Mouse (Mus musculus) C2C12 (cell line): ENCODE measurements around the gene Clip2. TPM values are rescaled to one million over a fixed set of nuclear protein-coding genes. Genes with fewer than 3 reads are reported as not detected.

Experiments used
- H3K27me3 ChIP-seq: one replicate; pipeline ENCODE4 v1.6.1; 2011; ENCODE audit not compliant: control insufficient read depth, insufficient read depth, insufficient read length
- H3K36me3 ChIP-seq: one replicate; pipeline ENCODE4 v1.6.1; 2011; ENCODE audit not compliant: control insufficient read depth, insufficient read depth
- H3K4me3 ChIP-seq: one replicate; pipeline ENCODE4 v1.5.1; 2011; ENCODE audit warnings: mild to moderate bottlenecking, control low read depth; ENCODE audit not compliant: poor library complexity, insufficient read depth, severe bottlenecking
- H3K79me2 ChIP-seq: one replicate; pipeline ENCODE4 v1.6.1; 2011; ENCODE audit not compliant: control insufficient read depth, insufficient read depth
- H3K79me3 ChIP-seq: one replicate; pipeline ENCODE4 v1.6.1; 2011; ENCODE audit warnings: low read depth, control low read depth
- H3ac ChIP-seq: one replicate; pipeline ENCODE3; 2011; ENCODE audit warnings: low read depth; ENCODE audit not compliant: control insufficient read depth, insufficient read length
- CEBPB ChIP-seq: IDR thresholded peaks from one replicate; pipeline ENCODE4 v1.6.1; 2011; ENCODE audit warnings: low read depth, mild to moderate bottlenecking, control low read depth, moderate library complexity
- CTCF ChIP-seq: IDR thresholded peaks from one replicate; pipeline ENCODE4 v1.5.1; 2011; ENCODE audit not compliant: control insufficient read depth, insufficient read depth, insufficient read length
- FOSL1 ChIP-seq: IDR thresholded peaks from one replicate; pipeline ENCODE4 v1.8.0; 2011; ENCODE audit warnings: mild to moderate bottlenecking, low read length; ENCODE audit not compliant: poor library complexity, insufficient read depth, severe bottlenecking
- MAX ChIP-seq: IDR thresholded peaks from one replicate; pipeline ENCODE4 v1.6.1; 2011; ENCODE audit warnings: mild to moderate bottlenecking, control low read depth
- MYOD1 ChIP-seq: IDR thresholded peaks from one replicate; pipeline ENCODE4 v1.6.1; 2011; ENCODE audit warnings: low read depth; ENCODE audit not compliant: control insufficient read depth, insufficient read length
- MYOG ChIP-seq: IDR thresholded peaks from one replicate; pipeline ENCODE4 v1.6.1; 2011; ENCODE audit not compliant: control insufficient read depth, insufficient read length; ENCODE audit errors: extremely low read depth
- USF1 ChIP-seq: IDR thresholded peaks from one replicate; pipeline ENCODE4 v1.6.1; 2011; ENCODE audit warnings: low read depth, mild to moderate bottlenecking, control low read depth, moderate library complexity
- polyA plus RNA-seq: library from polyadenylated mRNA; unstranded; fragments of >200 nt; fragmentation: generic; extraction: Trizol; gene quantifications from one replicate; pipeline ENCODE4 v1.2.1, GENCODE M21; 2012; ENCODE audit warnings: missing spikeins

Gene Clip2
- polyA plus RNA-seq, 1 experiment, result 15.7 TPM

- H3K79me2 ChIP-seq, result no peaks in the 10 kb centered on the region
- peaks cover 3% of the 10 kb centered on the region for H3K36me3 ChIP-seq
- no peak overlapping the region for H3K4me3 ChIP-seq
- H3K27me3 ChIP-seq, result no peaks in the 10 kb centered on the region
- no peak for TF ChIP-seq MYOG
- no peak for TF ChIP-seq MAX
- no peak for TF ChIP-seq CTCF
- TF ChIP-seq CEBPB, result no peak
- H3ac ChIP-seq, result no peak overlapping the region
- no peaks in the 10 kb centered on the region for H3K79me3 ChIP-seq
Measured at GRCm38 (mm10) chr5:134528488-134528887, 23.7 kb downstream of the Clip2 start.

- no peak overlapping the region for H3ac ChIP-seq
- no peaks in the 10 kb centered on the region for H3K79me2 ChIP-seq
- H3K36me3 ChIP-seq, result peaks cover 8% of the 10 kb centered on the region
- TF ChIP-seq MYOD1 (no peak), MYOG (no peak), USF1 (no peak), FOSL1 (no peak), CTCF (no peak), CEBPB (no peak)
- no peaks in the 10 kb centered on the region for H3K27me3 ChIP-seq
- no peaks in the 10 kb centered on the region for H3K79me3 ChIP-seq
- H3K4me3 ChIP-seq, result no peak overlapping the region
Measured at GRCm38 (mm10) chr5:134525971-134526711, 26.1 kb downstream of the Clip2 start.

- H3K36me3 ChIP-seq, result peaks cover 8% of the 10 kb centered on the region
- H3K79me2 ChIP-seq, result no peaks in the 10 kb centered on the region
- H3K79me3 ChIP-seq, result no peaks in the 10 kb centered on the region
- H3K27me3 ChIP-seq, result no peaks in the 10 kb centered on the region
- H3ac ChIP-seq, result no peak overlapping the region
- H3K4me3 ChIP-seq, result no peak overlapping the region
- TF ChIP-seq FOSL1, result no peak
- TF ChIP-seq MAX, result no peak
- TF ChIP-seq USF1, result no peak
- TF ChIP-seq MYOG, result no peak
- TF ChIP-seq CEBPB, result no peak
- TF ChIP-seq CTCF, result no peak
- no peak for TF ChIP-seq MYOD1
Measured at GRCm38 (mm10) chr5:134523728-134524127, 28.5 kb downstream of the Clip2 start.

- no peak overlapping the region for H3K4me3 ChIP-seq
Measured at GRCm38 (mm10) chr5:134522524-134522923, 29.7 kb downstream of the Clip2 start.

GRCm38 (mm10) chr5:134521806-134522205 is 30.4 kb downstream of the Clip2 start:
- Histone ChIP-seq H3ac (no peak overlapping the region), H3K27me3 (no peaks in the 10 kb centered on the region), H3K4me3 (no peak overlapping the region), H3K79me3 (no peaks in the 10 kb centered on the region), H3K36me3 (peaks cover 8% of the 10 kb centered on the region), H3K79me2 (no peaks in the 10 kb centered on the region)
- TF ChIP-seq CEBPB, result no peak
- TF ChIP-seq USF1, result no peak
- no peak for TF ChIP-seq MAX
- TF ChIP-seq MYOG, result no peak
- TF ChIP-seq FOSL1, result no peak
- TF ChIP-seq CTCF, result no peak
- TF ChIP-seq MYOD1, result no peak

More at GRCm38 (mm10) chr5:134522524-134522923, 29.7 kb downstream of the Clip2 start:
- Histone ChIP-seq H3K79me3 (no peaks in the 10 kb centered on the region), H3K27me3 (no peaks in the 10 kb centered on the region), H3K36me3 (peaks cover 8% of the 10 kb centered on the region), H3K79me2 (no peaks in the 10 kb centered on the region), H3ac (no peak overlapping the region)
- TF ChIP-seq CEBPB (no peak), MYOD1 (no peak), MYOG (no peak), MAX (no peak), FOSL1 (no peak), CTCF (no peak)

- no peaks in the 10 kb centered on the region for H3K79me2 ChIP-seq
- H3K27me3 ChIP-seq, result no peaks in the 10 kb centered on the region
- H3K4me3 ChIP-seq, result no peak overlapping the region
- H3K79me3 ChIP-seq, result no peaks in the 10 kb centered on the region
- TF ChIP-seq FOSL1, result no peak
- TF ChIP-seq MAX, result no peak
- TF ChIP-seq MYOD1, result no peak
- no peak for TF ChIP-seq CEBPB
- no peak for TF ChIP-seq USF1
- TF ChIP-seq CTCF, result no peak
- no peak for TF ChIP-seq MYOG
- no peak overlapping the region for H3ac ChIP-seq
- peaks cover 15% of the 10 kb centered on the region for H3K36me3 ChIP-seq
Measured at GRCm38 (mm10) chr5:134521131-134521530, 31.1 kb downstream of the Clip2 start.
